Mouse (Mus musculus): ENCODE data around the gene Hmgn2. TPM values are rescaled to one million over a fixed set of nuclear protein-coding genes. Genes with fewer than 3 reads are reported as not detected.

Gene Hmgn2
- polyA plus RNA-seq, 1 experiment from 2014 or later: 661 TPM

- 46% methylated on average over 2 of the region's 2 CpGs for WGBS
- Histone ChIP-seq H3K9ac (ENCODE audit: low read depth, low read length) (no peak overlapping the region), H3K27me3 (replicated peaks; ENCODE audit: control insufficient read depth, insufficient read depth, low read length) (no peaks in the 10 kb centered on the region), H3K9me3 (ENCODE audit: control insufficient read depth) (no peaks in the 10 kb centered on the region), H3K27ac (ENCODE audit: low read depth, low read length) (no peak overlapping the region), H3K4me2 (replicated peaks; ENCODE audit: low read depth) (no peak overlapping the region), H3K4me1 (replicated peaks; ENCODE audit: control insufficient read depth, insufficient read depth, low read length) (no peaks in the 10 kb centered on the region), H3K36me3 (ENCODE audit: control insufficient read depth, insufficient read depth) (no peaks in the 10 kb centered on the region), H3K4me3 (ENCODE audit: low read depth, low read length) (no peak overlapping the region)
- no peak for ATAC-seq
- no peak for TF ChIP-seq CTCF (IDR thresholded peaks at IDR 0.05; ENCODE audit: low read depth)
These were observed 30.4 kb downstream of the Hmgn2 start for GRCm38 (mm10) chr4:133938077-133938476.

- H3K9ac ChIP-seq (ENCODE audit: low read depth, low read length): no peak overlapping the region
- ATAC-seq: no peak
- H3K4me1 ChIP-seq (replicated peaks; ENCODE audit: control insufficient read depth, insufficient read depth, low read length): no peaks in the 10 kb centered on the region
- no peak overlapping the region for H3K4me2 ChIP-seq (replicated peaks; ENCODE audit: low read depth)
- no peaks in the 10 kb centered on the region for H3K9me3 ChIP-seq (ENCODE audit: control insufficient read depth)
- H3K27ac ChIP-seq (ENCODE audit: low read depth, low read length): no peak overlapping the region
- H3K4me3 ChIP-seq (ENCODE audit: low read depth, low read length): no peak overlapping the region
- H3K27me3 ChIP-seq (replicated peaks; ENCODE audit: control insufficient read depth, insufficient read depth, low read length): no peaks in the 10 kb centered on the region
- TF ChIP-seq CTCF (IDR thresholded peaks at IDR 0.05; ENCODE audit: low read depth): no peak
- WGBS: 78% methylated on average over 3 of the region's 3 CpGs
- H3K36me3 ChIP-seq (ENCODE audit: control insufficient read depth, insufficient read depth): no peaks in the 10 kb centered on the region
These were observed 36.7 kb downstream of the Hmgn2 start for GRCm38 (mm10) chr4:133931785-133932184.

- Histone ChIP-seq H3K4me1 (replicated peaks; ENCODE audit: control insufficient read depth, insufficient read depth, low read length) (no peaks in the 10 kb centered on the region), H3K27ac (ENCODE audit: low read depth, low read length) (no peak overlapping the region), H3K9ac (ENCODE audit: low read depth, low read length) (no peak overlapping the region), H3K9me3 (ENCODE audit: control insufficient read depth) (no peaks in the 10 kb centered on the region), H3K4me2 (replicated peaks; ENCODE audit: low read depth) (no peak overlapping the region), H3K36me3 (ENCODE audit: control insufficient read depth, insufficient read depth) (no peaks in the 10 kb centered on the region), H3K27me3 (replicated peaks; ENCODE audit: control insufficient read depth, insufficient read depth, low read length) (no peaks in the 10 kb centered on the region), H3K4me3 (ENCODE audit: low read depth, low read length) (no peak overlapping the region)
- TF ChIP-seq CTCF (IDR thresholded peaks at IDR 0.05; ENCODE audit: low read depth): peak; percentile 66
- ATAC-seq: no peak
- WGBS: 20% methylated on average over 10 of the region's 10 CpGs
These were observed 37.1 kb downstream of the Hmgn2 start for GRCm38 (mm10) chr4:133931349-133931748.

DNA sequence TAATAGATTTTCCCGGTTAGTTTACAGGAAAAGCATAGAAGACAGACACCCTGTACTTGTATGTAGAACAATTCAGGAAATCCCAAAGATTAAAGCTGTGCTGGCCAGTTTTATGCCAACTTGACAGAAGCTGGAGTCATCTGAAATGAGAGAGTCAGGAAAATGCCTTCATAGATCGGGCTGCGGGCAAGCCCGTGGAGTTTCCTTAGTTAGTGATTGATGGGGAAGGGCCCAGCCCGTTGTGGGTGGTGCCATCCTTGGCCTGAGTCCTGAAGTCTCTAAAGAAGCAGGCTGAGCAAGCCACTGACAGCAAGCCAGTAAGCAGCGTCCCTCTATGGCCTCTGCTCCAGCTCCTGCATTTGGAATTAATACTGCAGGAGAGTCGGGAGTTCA, 39.2 kb downstream of the Hmgn2 start:
- 13% methylated on average over 7 of the region's 7 CpGs for WGBS
- H3K9ac ChIP-seq (ENCODE audit: low read depth, low read length): no peak overlapping the region

GRCm38 (mm10) chr4:133928576-133929277, 39.7 kb downstream of the Hmgn2 start:
- Histone ChIP-seq H3K27me3 (replicated peaks; ENCODE audit: control insufficient read depth, insufficient read depth, low read length) (no peaks in the 10 kb centered on the region), H3K4me3 (ENCODE audit: low read depth, low read length) (no peak overlapping the region), H3K9ac (ENCODE audit: low read depth, low read length) (no peak overlapping the region), H3K4me1 (replicated peaks; ENCODE audit: control insufficient read depth, insufficient read depth, low read length) (no peaks in the 10 kb centered on the region), H3K4me2 (replicated peaks; ENCODE audit: low read depth) (0 out of 2 replicates have a peak overlapping the region, but pooled peaks have one; percentile 10), H3K27ac (ENCODE audit: low read depth, low read length) (no peak overlapping the region), H3K36me3 (ENCODE audit: control insufficient read depth, insufficient read depth) (no peaks in the 10 kb centered on the region), H3K9me3 (ENCODE audit: control insufficient read depth) (no peaks in the 10 kb centered on the region)
- 36% methylated on average over 15 of the region's 15 CpGs for WGBS
- TF ChIP-seq CTCF (IDR thresholded peaks at IDR 0.05; ENCODE audit: low read depth): no peak
- ATAC-seq: no peak

More for the DNA sequence above, 39.2 kb downstream of the Hmgn2 start:
- no peak overlapping the region for H3K27ac ChIP-seq (ENCODE audit: low read depth, low read length)
- H3K4me1 ChIP-seq (replicated peaks; ENCODE audit: control insufficient read depth, insufficient read depth, low read length): no peaks in the 10 kb centered on the region
- ATAC-seq: no peak
- no peak for TF ChIP-seq CTCF (IDR thresholded peaks at IDR 0.05; ENCODE audit: low read depth)
- H3K4me3 ChIP-seq (ENCODE audit: low read depth, low read length): no peak overlapping the region
- 0 out of 2 replicates have a peak overlapping the region, but pooled peaks have one; percentile 10 for H3K4me2 ChIP-seq (replicated peaks; ENCODE audit: low read depth)
- H3K9me3 ChIP-seq (ENCODE audit: control insufficient read depth): no peaks in the 10 kb centered on the region
- H3K27me3 ChIP-seq (replicated peaks; ENCODE audit: control insufficient read depth, insufficient read depth, low read length): no peaks in the 10 kb centered on the region
- H3K36me3 ChIP-seq (ENCODE audit: control insufficient read depth, insufficient read depth): no peaks in the 10 kb centered on the region

DNA sequence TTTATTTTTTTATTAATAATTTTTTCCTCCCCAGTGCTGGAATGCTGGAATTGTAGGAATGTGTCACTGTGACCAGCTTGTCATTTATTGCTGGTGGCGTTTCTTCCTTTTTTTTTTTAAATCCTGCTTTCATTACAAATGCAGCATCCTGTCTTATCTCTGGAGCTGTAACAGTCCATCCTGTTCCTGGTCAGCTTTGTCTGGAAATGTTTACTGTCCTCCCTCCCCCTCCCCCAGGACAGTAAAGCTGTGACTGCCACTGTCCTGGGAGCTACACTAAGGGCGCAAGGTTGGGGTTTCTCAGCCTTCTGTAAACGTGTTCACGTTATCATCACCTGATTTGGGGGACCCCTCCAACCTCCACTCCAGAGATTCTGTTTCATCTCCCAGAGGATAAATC, 43.2 kb downstream of the Hmgn2 start:
- ATAC-seq: no peak
- no peak for TF ChIP-seq CTCF (IDR thresholded peaks at IDR 0.05; ENCODE audit: low read depth)
- 61% methylated on average over 4 of the region's 4 CpGs for WGBS
- H3K27me3 ChIP-seq (replicated peaks; ENCODE audit: control insufficient read depth, insufficient read depth, low read length): no peaks in the 10 kb centered on the region
- H3K4me3 ChIP-seq (ENCODE audit: low read depth, low read length): no peak overlapping the region
- no peak overlapping the region for H3K4me2 ChIP-seq (replicated peaks; ENCODE audit: low read depth)
- no peaks in the 10 kb centered on the region for H3K9me3 ChIP-seq (ENCODE audit: control insufficient read depth)
- no peak overlapping the region for H3K9ac ChIP-seq (ENCODE audit: low read depth, low read length)
- H3K36me3 ChIP-seq (ENCODE audit: control insufficient read depth, insufficient read depth): no peaks in the 10 kb centered on the region
- no peak overlapping the region for H3K27ac ChIP-seq (ENCODE audit: low read depth, low read length)
- H3K4me1 ChIP-seq (replicated peaks; ENCODE audit: control insufficient read depth, insufficient read depth, low read length): no peaks in the 10 kb centered on the region
